Mouse (Mus musculus): ENCODE measurements around the gene Mme.

DNA sequence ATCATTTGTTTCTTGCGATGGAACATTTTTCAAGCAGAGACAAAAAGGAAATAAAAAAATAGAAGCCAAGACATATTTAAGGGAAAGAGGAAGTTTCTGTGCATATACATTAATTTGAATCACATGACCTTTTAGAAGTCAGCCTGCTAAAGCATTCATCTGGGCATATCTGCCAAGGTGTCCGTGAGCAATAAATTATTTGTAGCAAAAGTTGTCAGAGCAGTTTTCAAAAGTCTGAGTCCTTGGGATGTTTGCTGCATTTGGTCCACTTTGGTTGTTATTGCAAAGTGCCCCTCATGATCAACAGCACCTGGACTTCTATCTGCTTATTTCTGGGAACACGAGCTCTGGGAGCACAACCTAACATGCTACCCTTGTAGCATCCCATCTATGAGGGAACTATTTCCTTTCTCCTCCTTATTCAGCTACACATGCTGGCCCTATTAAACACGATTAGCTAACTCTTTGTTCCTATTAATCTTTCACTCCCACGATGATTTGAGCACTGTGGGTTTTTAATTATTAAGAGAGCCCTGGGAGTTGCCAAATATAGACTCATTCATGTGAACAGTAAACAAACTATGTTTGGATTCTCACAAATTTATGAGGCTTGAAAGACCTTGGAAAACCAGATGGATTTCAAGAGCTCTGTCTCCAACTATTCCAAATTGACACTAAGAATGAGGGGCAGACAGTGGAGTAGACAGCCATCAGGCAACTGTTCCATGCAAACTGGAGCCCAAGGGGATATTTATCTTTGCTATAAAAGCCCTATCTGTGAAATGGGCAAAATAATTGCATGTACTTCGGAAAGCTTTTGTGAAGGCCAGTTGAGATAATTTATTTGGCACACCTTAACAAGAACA is 171.9 kb downstream of the Mme start:
- no peak for TF ChIP-seq POLR2A (IDR thresholded peaks at IDR 0.05; ENCODE audit: borderline replicate concordance, extremely low read depth, low read depth, low read length)
- TF ChIP-seq CTCF (IDR thresholded peaks at IDR 0.05; ENCODE audit: insufficient read depth, low read length) = no peak
